Mouse (Mus musculus): ENCODE results near the gene Kndc1.

GRCm38 (mm10) chr7:139900896-139901295, 6.4 kb downstream of the Kndc1 start:
- TF ChIP-seq POLR2A (IDR thresholded peaks at IDR 0.05; ENCODE audit: borderline replicate concordance, insufficient read depth, low read length), result no peak
- no peak for TF ChIP-seq CTCF (IDR thresholded peaks at IDR 0.05; ENCODE audit: borderline replicate concordance, insufficient read depth, low read depth, low read length)
